Mouse (Mus musculus): ENCODE measurements around the gene Senp3.

DNA sequence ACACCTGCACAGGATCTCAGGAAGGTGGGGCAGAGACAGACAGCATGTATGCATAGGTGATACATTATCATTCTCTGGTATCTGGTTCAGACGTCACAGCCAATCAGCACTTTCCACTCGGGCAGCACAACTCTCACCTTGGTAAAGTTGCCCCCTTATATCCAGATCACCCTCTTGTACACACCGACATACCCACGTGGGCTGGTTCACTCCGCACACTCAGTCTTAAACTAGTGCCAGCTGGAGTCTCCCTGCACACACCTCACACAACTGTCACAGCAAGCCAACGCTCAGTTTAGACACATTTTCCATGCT, 13.1 kb upstream of the Senp3 start:
- no peak for TF ChIP-seq CTCF (IDR thresholded peaks at IDR 0.05; ENCODE audit: insufficient read depth, low read depth, low read length)
- TF ChIP-seq POLR2A (IDR thresholded peaks at IDR 0.05; ENCODE audit: insufficient read depth, low read depth, low read length): no peak
